Mouse (Mus musculus) forebrain, embryonic 11.5 days (tissue): ENCODE data around the gene Nin. TPM values are rescaled to one million over a fixed set of nuclear protein-coding genes. Genes with fewer than 3 reads are reported as not detected.

Experiments used
- ATAC-seq: fragments of 200-750 bp; cut with Nextera tagmentation; replicated peaks from 2 replicates; pipeline ENCODE4 v1.8.0; 2017; ENCODE audit warnings: moderate TSS enrichment; ENCODE audit not compliant: low FRiP score
- DNase-seq: peaks from one replicate; pipeline ENCODE4 v3.0.0-alpha.2; 2017; ENCODE audit warnings: low spot score
- H3K27ac ChIP-seq: fragments of 300-500 bp; sonication (generic); 2 replicates; pipeline ENCODE4 v1.5.1; 2014; ENCODE audit warnings: low read depth, low read length
- H3K27me3 ChIP-seq: fragments of 300-500 bp; sonication (generic); 2 replicates; pipeline ENCODE4 v1.6.1; 2014; ENCODE audit warnings: mild to moderate bottlenecking, low read length, mixed read lengths; ENCODE audit not compliant: control insufficient read depth, insufficient read depth
- H3K36me3 ChIP-seq: fragments of 300-500 bp; sonication (generic); 2 replicates; pipeline ENCODE4 v1.6.1; 2014; ENCODE audit warnings: mild to moderate bottlenecking, low read length, moderate library complexity, mixed read lengths; ENCODE audit not compliant: control insufficient read depth, insufficient read depth
- H3K4me1 ChIP-seq: fragments of 300-500 bp; sonication (generic); replicated peaks from 2 replicates; pipeline ENCODE4 v1.6.1; 2014; ENCODE audit warnings: low read length, mixed read lengths; ENCODE audit not compliant: control insufficient read depth, insufficient read depth
- H3K4me2 ChIP-seq: fragments of 300-500 bp; sonication (generic); 2 replicates; pipeline ENCODE4 v1.6.1; 2014; ENCODE audit warnings: low read depth, mild to moderate bottlenecking, low read length, moderate library complexity, mixed read lengths; ENCODE audit not compliant: severe bottlenecking
- H3K4me3 ChIP-seq: fragments of 300-500 bp; sonication (generic); 2 replicates; pipeline ENCODE4 v1.5.1; 2014; ENCODE audit warnings: low read depth, low read length
- H3K9ac ChIP-seq: fragments of 300-500 bp; sonication (generic); 2 replicates; pipeline ENCODE4 v1.6.1; 2014; ENCODE audit warnings: low read length
- H3K9me3 ChIP-seq: fragments of 300-500 bp; sonication (generic); 2 replicates; pipeline ENCODE4 v1.6.1; 2016; ENCODE audit warnings: low read length, mixed read lengths; ENCODE audit not compliant: control insufficient read depth
- WGBS: fragments of 180-500 bp; shearing (Covaris S2); extraction: QIAGEN DNeasy Blood & Tissue Kit; methylation state at CpG from one replicate; pipeline ENCODE4 v1.1.7; 2014; 5-methylcytosine and 5-hydroxymethylcytosine counted together
- polyA plus RNA-seq: library from polyadenylated mRNA; unstranded; fragments of >200 nt; fragmentation: Nextera tagmentation; extraction: Ambion mirVana; gene quantifications from 2 replicates; pipeline ENCODE4 v1.2.1, GENCODE M21; 2014

Gene Nin
- polyA plus RNA-seq, 1 experiment from 2014 or later: 13.3 TPM

GRCm38 (mm10) chr12:69977376-69977998 is 136.0 kb downstream of the Nin start:
- 83% methylated on average over 9 of the region's 9 CpGs for WGBS

DNA sequence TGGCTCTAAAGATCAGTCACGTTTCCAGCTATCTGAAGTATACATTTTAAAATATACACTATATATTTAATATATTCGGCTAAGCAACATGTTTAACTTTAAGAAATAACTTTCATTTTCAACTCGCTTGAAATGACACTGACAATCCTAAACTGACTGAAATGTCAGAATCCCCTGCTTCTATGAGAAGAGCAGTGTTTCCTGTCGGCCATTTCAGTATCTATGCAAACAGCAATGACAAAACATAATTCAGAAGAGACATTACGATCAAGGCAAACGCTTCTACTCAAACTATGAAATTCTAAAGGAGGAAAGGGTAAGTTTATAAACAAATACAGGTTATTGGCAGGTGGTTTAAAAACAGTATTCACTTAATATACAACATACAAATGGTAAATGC is 136.8 kb downstream of the Nin start:
- H3K9me3 ChIP-seq: no peaks in the 10 kb centered on the region
- ATAC-seq (no peak), DNase-seq (no peak)

More at GRCm38 (mm10) chr12:69977376-69977998, 136.0 kb downstream of the Nin start:
- H3K4me2 ChIP-seq: no peak overlapping the region
- H3K9me3 ChIP-seq: no peaks in the 10 kb centered on the region
- no peaks in the 10 kb centered on the region; the same call in 1 of the 2 replicates for H3K36me3 ChIP-seq
- no peak for ATAC-seq
- H3K27ac ChIP-seq: no peak overlapping the region
- no peaks in the 10 kb centered on the region for H3K4me1 ChIP-seq
- DNase-seq: no peak
- H3K4me3 ChIP-seq: no peak overlapping the region
- H3K27me3 ChIP-seq: no peaks in the 10 kb centered on the region
- no peak overlapping the region for H3K9ac ChIP-seq

DNA sequence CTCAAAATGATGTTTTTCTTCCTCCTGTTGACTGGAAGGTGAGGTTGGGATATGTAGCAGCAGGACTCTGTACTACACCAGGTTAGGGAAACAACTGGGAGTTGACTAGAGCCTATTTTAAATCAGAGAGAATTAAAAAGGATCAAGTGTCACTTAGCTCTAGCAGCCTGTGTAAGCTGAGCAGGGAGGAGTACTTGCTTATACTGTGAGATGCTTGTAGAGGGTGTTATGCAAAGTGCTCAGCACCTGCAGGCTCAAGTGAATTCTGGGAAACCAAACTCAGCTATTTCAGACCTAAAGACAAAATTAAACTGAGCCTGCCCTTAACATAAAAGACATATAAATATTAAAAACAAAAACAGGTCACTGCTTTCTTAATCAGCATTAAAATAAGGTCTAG is 139.9 kb downstream of the Nin start:
- H3K4me1 ChIP-seq: no peaks in the 10 kb centered on the region
- no peak overlapping the region for H3K4me3 ChIP-seq
- H3K36me3 ChIP-seq: no peaks in the 10 kb centered on the region; the same call in 1 of the 2 replicates
- DNase-seq (no peak), ATAC-seq (no peak)
- H3K9ac ChIP-seq: no peak overlapping the region
- H3K9me3 ChIP-seq: no peaks in the 10 kb centered on the region
- H3K27ac ChIP-seq: no peak overlapping the region
- no peak overlapping the region for H3K4me2 ChIP-seq
- H3K27me3 ChIP-seq: no peaks in the 10 kb centered on the region

More for the DNA sequence above, 136.8 kb downstream of the Nin start:
- H3K4me3 ChIP-seq: no peak overlapping the region
- 92% methylated on average over 6 of the region's 6 CpGs for WGBS
- H3K4me1 ChIP-seq: no peaks in the 10 kb centered on the region
- H3K36me3 ChIP-seq: no peaks in the 10 kb centered on the region; the same call in 1 of the 2 replicates
- no peak overlapping the region for H3K9ac ChIP-seq
- no peaks in the 10 kb centered on the region for H3K27me3 ChIP-seq
- no peak overlapping the region for H3K27ac ChIP-seq
- H3K4me2 ChIP-seq: no peak overlapping the region

- H3K36me3 ChIP-seq: peaks cover 1% of the 10 kb centered on the region; the same call in 1 of the 2 replicates
- H3K9ac ChIP-seq: no peak overlapping the region
- ATAC-seq (no peak), DNase-seq (no peak)
- no peaks in the 10 kb centered on the region for H3K27me3 ChIP-seq
- no peak overlapping the region for H3K4me2 ChIP-seq
- H3K27ac ChIP-seq: no peak overlapping the region
- no peaks in the 10 kb centered on the region for H3K9me3 ChIP-seq
- no peak overlapping the region for H3K4me3 ChIP-seq
- no peaks in the 10 kb centered on the region for H3K4me1 ChIP-seq
- 77% methylated on average over 5 of the region's 5 CpGs for WGBS
These were observed 145.4 kb downstream of the Nin start for GRCm38 (mm10) chr12:69968154-69968553.

DNA sequence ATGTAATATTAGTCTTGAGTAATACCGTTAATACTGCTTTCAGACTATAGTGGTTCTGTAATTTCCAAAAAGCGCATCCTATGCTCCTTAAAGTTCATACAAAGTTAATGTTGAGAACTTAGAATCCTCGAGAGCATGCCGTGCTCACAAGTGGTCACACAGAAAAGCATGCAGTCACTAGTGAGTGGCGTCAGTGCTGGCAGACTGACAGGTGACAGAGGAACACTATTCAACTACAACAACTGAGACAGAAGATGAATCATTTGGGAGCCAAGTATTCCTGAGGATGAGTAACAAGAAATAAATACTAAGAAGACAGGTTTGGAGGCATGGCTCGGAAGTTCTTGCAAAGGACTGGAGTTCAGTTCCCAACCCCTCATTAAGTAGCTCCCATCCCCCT is 146.4 kb downstream of the Nin start:
- WGBS: 90% methylated on average over 6 of the region's 6 CpGs
- H3K36me3 ChIP-seq: peaks cover 5% of the 10 kb centered on the region; the same call in 1 of the 2 replicates

GRCm38 (mm10) chr12:69966071-69966470 is 147.4 kb downstream of the Nin start:
- H3K27me3 ChIP-seq: no peaks in the 10 kb centered on the region
- H3K9ac ChIP-seq: no peak overlapping the region
- no peak overlapping the region for H3K4me3 ChIP-seq
- H3K36me3 ChIP-seq: peaks cover 5% of the 10 kb centered on the region; the same call in 1 of the 2 replicates
- no peaks in the 10 kb centered on the region for H3K9me3 ChIP-seq
- DNase-seq (no peak), ATAC-seq (no peak)
- H3K4me1 ChIP-seq: no peaks in the 10 kb centered on the region
- 92% methylated on average over 5 of the region's 5 CpGs for WGBS
- no peak overlapping the region for H3K27ac ChIP-seq
- H3K4me2 ChIP-seq: no peak overlapping the region

More for the DNA sequence above, 146.4 kb downstream of the Nin start:
- H3K9ac ChIP-seq: no peak overlapping the region
- DNase-seq (no peak), ATAC-seq (no peak)
- no peaks in the 10 kb centered on the region for H3K9me3 ChIP-seq
- H3K4me3 ChIP-seq: no peak overlapping the region
- H3K27me3 ChIP-seq: no peaks in the 10 kb centered on the region
- no peaks in the 10 kb centered on the region for H3K4me1 ChIP-seq
- no peak overlapping the region for H3K4me2 ChIP-seq
- no peak overlapping the region for H3K27ac ChIP-seq

GRCm38 (mm10) chr12:69965644-69966043 is 147.9 kb downstream of the Nin start:
- Histone ChIP-seq H3K9ac (no peak overlapping the region), H3K36me3 (peaks cover 5% of the 10 kb centered on the region; the same call in 1 of the 2 replicates), H3K4me3 (no peak overlapping the region), H3K4me1 (no peaks in the 10 kb centered on the region), H3K9me3 (no peaks in the 10 kb centered on the region), H3K27ac (no peak overlapping the region), H3K27me3 (no peaks in the 10 kb centered on the region), H3K4me2 (no peak overlapping the region)
- no peak for ATAC-seq
- 92% methylated on average over 3 of the region's 3 CpGs for WGBS
- no peak for DNase-seq

- DNase-seq (no peak), ATAC-seq (no peak)
- WGBS: 92% methylated on average over 6 of the region's 6 CpGs
- H3K4me3 ChIP-seq: no peak overlapping the region
- H3K9me3 ChIP-seq: no peaks in the 10 kb centered on the region
- H3K4me1 ChIP-seq: no peaks in the 10 kb centered on the region
- H3K36me3 ChIP-seq: peaks cover 5% of the 10 kb centered on the region; the same call in 1 of the 2 replicates
- H3K4me2 ChIP-seq: no peak overlapping the region
- H3K9ac ChIP-seq: no peak overlapping the region
- no peak overlapping the region for H3K27ac ChIP-seq
- H3K27me3 ChIP-seq: no peaks in the 10 kb centered on the region
These were observed 150.4 kb downstream of the Nin start for GRCm38 (mm10) chr12:69963141-69963540.

GRCm38 (mm10) chr12:69962468-69962867 is 151.0 kb downstream of the Nin start:
- H3K36me3 ChIP-seq: peaks cover 5% of the 10 kb centered on the region; the same call in 1 of the 2 replicates
- H3K27ac ChIP-seq: no peak overlapping the region
- no peaks in the 10 kb centered on the region for H3K27me3 ChIP-seq
- 71% methylated on average over 4 of the region's 4 CpGs for WGBS
- no peaks in the 10 kb centered on the region for H3K4me1 ChIP-seq
- H3K9me3 ChIP-seq: no peaks in the 10 kb centered on the region
- no peak overlapping the region for H3K4me3 ChIP-seq
- no peak overlapping the region for H3K9ac ChIP-seq
- DNase-seq (peak; percentile 59), ATAC-seq (0 out of 2 replicates have a peak, but pooled peaks have one; percentile 27)
- H3K4me2 ChIP-seq: no peak overlapping the region
